Mouse (Mus musculus): ENCODE measurements at regions not wholly inside any gene's neighbourhood (a gene's known extent, or its start where the extent isn't known, plus 50 kb on each side); places are given as distances from the start of the nearest gene placed in this dataset.

DNA sequence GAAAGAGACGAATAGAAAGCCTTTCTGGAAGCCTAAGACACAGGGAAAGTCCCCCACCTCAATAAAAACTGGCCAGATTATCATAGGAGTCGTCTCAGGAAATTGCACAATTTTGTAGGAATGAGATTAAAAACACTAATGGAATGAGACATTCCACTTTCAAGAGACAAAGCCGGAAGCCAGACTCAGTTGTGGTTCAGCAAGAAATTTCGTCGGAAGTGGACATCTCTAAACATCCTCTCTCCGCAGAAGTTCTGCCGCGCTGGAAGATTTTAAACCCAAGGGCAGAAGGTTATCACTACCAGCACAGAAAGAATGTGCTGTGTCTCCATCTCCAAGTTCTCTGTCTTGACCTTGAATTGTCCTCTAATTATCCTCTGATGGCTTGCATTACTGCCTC lies 63.5 kb upstream of the Lnx1 start:
- Histone ChIP-seq H3K4me1 (0 out of 2 replicates have a peak, but pooled peaks cover 3% of the 10 kb centered on the region), H3K9ac (no peak overlapping the region), H3K9me3 (0 out of 2 replicates have a peak, but pooled peaks cover 3% of the 10 kb centered on the region), H3K27me3 (no peaks in the 10 kb centered on the region), H3K27ac (no peak overlapping the region), H3K4me2 (replicated peaks) (no peak overlapping the region), H3K36me3 (no peaks in the 10 kb centered on the region), H3K4me3 (no peak overlapping the region)
- 72% methylated on average over 8 of the region's 8 CpGs for WGBS
- no peak for ATAC-seq (ENCODE audit: insufficient number of reproducible peaks, insufficient read depth, low FRiP score, low TSS enrichment)

DNA sequence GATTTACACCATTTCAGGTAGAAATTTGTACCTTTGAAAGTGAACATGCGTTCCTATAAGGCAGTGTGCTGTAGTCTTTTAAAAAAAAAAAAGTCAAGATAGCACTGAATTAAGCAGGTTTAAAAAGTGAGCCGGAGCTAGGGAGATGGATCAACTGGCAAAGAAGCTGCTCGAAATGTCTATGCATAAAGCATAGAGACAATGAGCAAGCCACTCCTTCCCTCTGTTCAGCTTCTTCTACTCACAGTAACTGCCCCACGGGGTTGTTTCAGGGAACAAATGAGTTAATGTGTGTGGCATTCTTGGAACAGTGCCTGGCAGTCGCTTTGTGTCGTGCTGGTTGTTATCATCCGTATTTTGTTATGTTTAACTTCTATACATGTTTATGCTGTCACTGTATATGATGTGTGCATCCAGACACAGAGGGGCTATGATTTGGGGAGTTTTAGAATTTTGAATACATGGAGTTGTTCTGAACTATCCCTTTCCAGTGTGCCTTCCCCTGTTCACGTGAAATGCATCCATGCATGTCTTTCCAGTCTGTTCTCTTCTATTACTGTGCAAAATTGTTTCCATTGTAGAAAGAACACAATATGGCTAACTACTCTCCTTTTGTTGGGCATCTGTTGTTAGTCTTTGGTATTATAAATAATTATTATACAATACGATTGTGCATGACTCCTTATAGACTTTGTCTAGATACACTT lies 62.5 kb upstream of the Lnx1 start:
- Histone ChIP-seq H3K36me3 (no peaks in the 10 kb centered on the region), H3K27ac (no peak overlapping the region), H3K4me1 (0 out of 2 replicates have a peak, but pooled peaks cover 3% of the 10 kb centered on the region), H3K27me3 (no peaks in the 10 kb centered on the region), H3K4me3 (no peak overlapping the region), H3K9me3 (0 out of 2 replicates have a peak, but pooled peaks cover 3% of the 10 kb centered on the region), H3K4me2 (replicated peaks) (no peak overlapping the region), H3K9ac (no peak overlapping the region)
- no peak for ATAC-seq (ENCODE audit: insufficient number of reproducible peaks, insufficient read depth, low FRiP score, low TSS enrichment)
- WGBS, result 61% methylated on average over 9 of the region's 9 CpGs

DNA sequence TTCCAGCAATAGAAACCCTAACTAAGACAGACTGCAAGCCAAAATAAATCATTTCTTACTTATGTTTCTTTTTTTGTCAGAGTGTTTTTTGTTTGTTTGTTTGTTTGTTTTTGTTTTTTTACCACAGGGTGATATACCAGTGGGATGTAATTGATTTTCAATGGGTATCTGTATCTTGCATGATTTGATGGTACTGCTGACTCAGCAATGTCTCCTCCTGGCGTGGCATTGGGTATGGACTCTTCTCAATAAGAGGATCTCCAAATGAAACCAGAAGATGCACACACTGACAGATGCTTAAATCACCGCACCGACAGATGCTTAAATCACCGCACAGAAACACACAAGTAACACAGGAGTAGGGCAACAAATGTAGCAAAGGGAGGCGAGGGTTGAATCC lies 54.8 kb upstream of the Lnx1 start:
- no peaks in the 10 kb centered on the region for H3K36me3 ChIP-seq
- no peak for ATAC-seq (ENCODE audit: insufficient number of reproducible peaks, insufficient read depth, low FRiP score, low TSS enrichment)

DNA sequence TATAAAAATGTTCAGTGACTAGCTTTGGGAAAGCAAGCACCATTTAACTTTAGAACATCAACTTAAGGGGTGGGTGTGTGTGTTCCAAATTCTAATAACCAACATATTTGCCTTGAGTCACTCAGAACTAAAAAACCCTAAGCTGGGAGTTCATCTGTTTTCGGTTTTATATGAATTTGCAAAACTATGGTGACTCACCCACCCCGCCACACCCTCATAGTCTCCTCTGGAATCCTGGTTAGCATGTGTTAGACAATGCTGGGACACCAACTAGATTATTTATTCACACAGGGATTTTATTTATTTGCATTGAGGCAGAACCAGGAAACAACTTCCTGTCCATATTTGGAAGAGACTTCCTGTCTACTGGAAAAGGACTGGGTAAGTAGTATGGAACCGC lies 50.2 kb upstream of the Lnx1 start:
- WGBS, result 83% methylated on average over 3 of the region's 3 CpGs
- no peaks in the 10 kb centered on the region for H3K9me3 ChIP-seq
- H3K4me3 ChIP-seq, result no peak overlapping the region
- ATAC-seq (ENCODE audit: insufficient number of reproducible peaks, insufficient read depth, low FRiP score, low TSS enrichment), result no peak
- no peak overlapping the region for H3K4me2 ChIP-seq (replicated peaks)
- H3K27me3 ChIP-seq, result no peaks in the 10 kb centered on the region
- peaks cover 8% of the 10 kb centered on the region; the same call in 1 of the 2 replicates for H3K4me1 ChIP-seq
- no peaks in the 10 kb centered on the region for H3K36me3 ChIP-seq
- no peak overlapping the region for H3K9ac ChIP-seq
- H3K27ac ChIP-seq, result no peak overlapping the region

More for the DNA sequence above, 54.8 kb upstream of the Lnx1 start:
- H3K9me3 ChIP-seq, result 0 out of 2 replicates have a peak, but pooled peaks cover 3% of the 10 kb centered on the region
- H3K27me3 ChIP-seq, result no peaks in the 10 kb centered on the region
- no peak overlapping the region for H3K9ac ChIP-seq
- no peak overlapping the region for H3K27ac ChIP-seq
- no peak overlapping the region for H3K4me2 ChIP-seq (replicated peaks)
- H3K4me3 ChIP-seq, result no peak overlapping the region
- 88% methylated on average over 5 of the region's 5 CpGs for WGBS
- peaks cover 8% of the 10 kb centered on the region; the same call in 1 of the 2 replicates for H3K4me1 ChIP-seq

All from embryonic facial prominence, embryonic 12.5 days (tissue).